Mouse (Mus musculus) midbrain, embryonic 13.5 days (tissue): ENCODE measurements around the gene Thg1l. TPM values are rescaled to one million over a fixed set of nuclear protein-coding genes. Genes with fewer than 3 reads are reported as not detected.

ENCODE experiments used
- ATAC-seq: fragments of 200-750 bp; cut with Nextera tagmentation; 2 replicates; pipeline ENCODE4 v1.8.0; 2017; ENCODE audit warnings: mild to moderate bottlenecking, moderate TSS enrichment, moderate library complexity
- H3K27ac ChIP-seq: fragments of 300-500 bp; sonication (generic); 2 replicates; pipeline ENCODE4 v1.5.1; 2015; ENCODE audit warnings: inconsistent platforms, mild to moderate bottlenecking, moderate library complexity
- H3K27me3 ChIP-seq: fragments of 300-500 bp; sonication (generic); 2 replicates; pipeline ENCODE4 v1.6.1; 2015; ENCODE audit warnings: mild to moderate bottlenecking, inconsistent platforms
- H3K36me3 ChIP-seq: fragments of 300-500 bp; sonication (generic); 2 replicates; pipeline ENCODE4 v1.6.1; 2015; ENCODE audit warnings: mild to moderate bottlenecking, inconsistent platforms
- H3K4me1 ChIP-seq: fragments of 300-500 bp; sonication (generic); replicated peaks from 2 replicates; pipeline ENCODE4 v1.6.1; 2015; ENCODE audit warnings: inconsistent platforms
- H3K4me2 ChIP-seq: fragments of 300-500 bp; sonication (generic); replicated peaks from 2 replicates; pipeline ENCODE4 v1.6.1; 2015; ENCODE audit warnings: moderate library complexity, mild to moderate bottlenecking, inconsistent platforms
- H3K4me3 ChIP-seq: fragments of 300-500 bp; sonication (generic); replicated peaks from 2 replicates; pipeline ENCODE4 v1.5.1; 2015; ENCODE audit warnings: mild to moderate bottlenecking, inconsistent platforms
- H3K9ac ChIP-seq: fragments of 300-500 bp; sonication (generic); replicated peaks from 2 replicates; pipeline ENCODE4 v1.6.1; 2015; ENCODE audit warnings: mild to moderate bottlenecking, inconsistent platforms
- H3K9me3 ChIP-seq: fragments of 300-500 bp; sonication (generic); 2 replicates; pipeline ENCODE4 v1.6.1; 2016; ENCODE audit warnings: mild to moderate bottlenecking, inconsistent platforms
- WGBS: fragments of 180-500 bp; shearing (Covaris S2); methylation state at CpG from one replicate; pipeline ENCODE4 v1.1.7; 2015; 5-methylcytosine and 5-hydroxymethylcytosine counted together
- polyA plus RNA-seq: library from polyadenylated mRNA; unstranded; fragments of >200 nt; fragmentation: Nextera tagmentation; extraction: Ambion mirVana; gene quantifications from 2 replicates; pipeline ENCODE4 v1.2.1, GENCODE M21; 2015

Thg1l gene
- polyA plus RNA-seq, 1 experiment from 2014 or later, result 12.3 TPM

- no peak for ATAC-seq
- Histone ChIP-seq H3K4me1 (peaks cover 14% of the 10 kb centered on the region), H3K4me3 (no peak overlapping the region), H3K27ac (no peak overlapping the region), H3K9ac (no peak overlapping the region), H3K27me3 (no peaks in the 10 kb centered on the region), H3K4me2 (no peak overlapping the region), H3K9me3 (no peaks in the 10 kb centered on the region), H3K36me3 (peaks cover 32% of the 10 kb centered on the region)
- 93% methylated on average over 2 of the region's 2 CpGs for WGBS
Observed at GRCm38 (mm10) chr11:45947491-45947890, 7.8 kb downstream of the Thg1l start.

- Histone ChIP-seq H3K4me2 (no peak overlapping the region), H3K9me3 (no peaks in the 10 kb centered on the region), H3K27ac (no peak overlapping the region), H3K27me3 (no peaks in the 10 kb centered on the region), H3K4me1 (peaks cover 18% of the 10 kb centered on the region), H3K4me3 (no peak overlapping the region), H3K36me3 (peaks cover 32% of the 10 kb centered on the region), H3K9ac (no peak overlapping the region)
- WGBS, result 89% methylated on average over 4 of the region's 4 CpGs
- no peak for ATAC-seq
Observed at GRCm38 (mm10) chr11:45946796-45947195, 8.5 kb downstream of the Thg1l start.

- peak within 1 kb of the TSS; percentile 90 for H3K4me3 ChIP-seq
- H3K36me3 ChIP-seq, result peaks cover 14% of the 10 kb centered on the region
- no peaks in the 10 kb centered on the region for H3K27me3 ChIP-seq
- peak within 1 kb of the TSS; percentile 82 for H3K27ac ChIP-seq
- peak within 1 kb of the TSS; percentile 82 for H3K4me2 ChIP-seq
- ATAC-seq, result peak; percentile 91
- H3K4me1 ChIP-seq, result peaks cover 29% of the 10 kb centered on the region
- under 1% methylated on average over 53 of the region's 55 CpGs for WGBS
- no peaks in the 10 kb centered on the region for H3K9me3 ChIP-seq
- H3K9ac ChIP-seq, result peak within 1 kb of the TSS; percentile 89
Observed at GRCm38 (mm10) chr11:45944643-45945156, 10.6 kb downstream of the Thg1l start, which contains the start of gene Lsm11. Lsm11 (minus strand) TSS chr11:45944935.

- H3K9me3 ChIP-seq, result no peaks in the 10 kb centered on the region
- no peaks in the 10 kb centered on the region for H3K27me3 ChIP-seq
- H3K4me2 ChIP-seq, result peak overlapping the region; percentile 82
- H3K9ac ChIP-seq, result peak overlapping the region; percentile 89
- H3K4me3 ChIP-seq, result peak overlapping the region; percentile 90
- H3K4me1 ChIP-seq, result peaks cover 29% of the 10 kb centered on the region
- peak overlapping the region; percentile 82 for H3K27ac ChIP-seq
- H3K36me3 ChIP-seq, result peaks cover 11% of the 10 kb centered on the region
- under 1% methylated on average over 49 of the region's 49 CpGs for WGBS
- ATAC-seq, result peak; percentile 73
Observed at GRCm38 (mm10) chr11:45943891-45944642, 11.2 kb downstream of the Thg1l start.

GRCm38 (mm10) chr11:45943108-45943705 is 12.1 kb downstream of the Thg1l start:
- Histone ChIP-seq H3K9me3 (no peaks in the 10 kb centered on the region), H3K4me1 (peaks cover 29% of the 10 kb centered on the region), H3K27ac (no peak overlapping the region), H3K4me2 (peak overlapping the region; percentile 82), H3K36me3 (0 out of 2 replicates have a peak, but pooled peaks cover 4% of the 10 kb centered on the region), H3K27me3 (no peaks in the 10 kb centered on the region), H3K4me3 (peak overlapping the region; percentile 90), H3K9ac (peak overlapping the region; percentile 89)
- no peak for ATAC-seq
- 65% methylated on average over 7 of the region's 7 CpGs for WGBS

GRCm38 (mm10) chr11:45942281-45942680 is 13.0 kb downstream of the Thg1l start:
- WGBS, result 94% methylated on average over 7 of the region's 7 CpGs
- H3K27ac ChIP-seq, result no peak overlapping the region
- H3K4me3 ChIP-seq, result no peak overlapping the region
- no peaks in the 10 kb centered on the region for H3K27me3 ChIP-seq
- no peaks in the 10 kb centered on the region for H3K9me3 ChIP-seq
- H3K4me1 ChIP-seq, result peaks cover 29% of the 10 kb centered on the region
- H3K9ac ChIP-seq, result no peak overlapping the region
- H3K4me2 ChIP-seq, result no peak overlapping the region
- no peak for ATAC-seq
- peaks cover under 1% of the 10 kb centered on the region for H3K36me3 ChIP-seq

GRCm38 (mm10) chr11:45938917-45939316 is 16.4 kb downstream of the Thg1l start:
- Histone ChIP-seq H3K27me3 (no peaks in the 10 kb centered on the region), H3K27ac (no peak overlapping the region), H3K9ac (no peak overlapping the region), H3K9me3 (no peaks in the 10 kb centered on the region), H3K4me2 (no peak overlapping the region), H3K4me1 (peaks cover 29% of the 10 kb centered on the region), H3K4me3 (no peak overlapping the region), H3K36me3 (peaks cover 33% of the 10 kb centered on the region)
- ATAC-seq, result no peak
- WGBS, result 93% methylated on average over 8 of the region's 8 CpGs

GRCm38 (mm10) chr11:45937478-45937877 is 17.8 kb downstream of the Thg1l start:
- no peak overlapping the region for H3K4me2 ChIP-seq
- H3K9me3 ChIP-seq, result no peaks in the 10 kb centered on the region
- no peak overlapping the region for H3K9ac ChIP-seq
- ATAC-seq, result no peak
- no peak overlapping the region for H3K4me3 ChIP-seq
- no peaks in the 10 kb centered on the region for H3K27me3 ChIP-seq
- 96% methylated on average over 8 of the region's 8 CpGs for WGBS
- no peak overlapping the region for H3K27ac ChIP-seq
- H3K36me3 ChIP-seq, result peaks cover 47% of the 10 kb centered on the region
- H3K4me1 ChIP-seq, result peaks cover 15% of the 10 kb centered on the region

- Histone ChIP-seq H3K36me3 (peaks cover 68% of the 10 kb centered on the region), H3K27ac (no peak overlapping the region), H3K27me3 (no peaks in the 10 kb centered on the region), H3K4me3 (no peak overlapping the region), H3K9me3 (no peaks in the 10 kb centered on the region), H3K4me2 (no peak overlapping the region), H3K9ac (no peak overlapping the region), H3K4me1 (no peaks in the 10 kb centered on the region)
- ATAC-seq, result no peak
- WGBS, result 93% methylated on average over 10 of the region's 10 CpGs
Observed at GRCm38 (mm10) chr11:45932771-45933170, 22.5 kb downstream of the Thg1l start.

- no peak for ATAC-seq
- peaks cover 41% of the 10 kb centered on the region for H3K36me3 ChIP-seq
- no peak overlapping the region for H3K4me2 ChIP-seq
- H3K9me3 ChIP-seq, result no peaks in the 10 kb centered on the region
- no peak overlapping the region for H3K4me3 ChIP-seq
- H3K4me1 ChIP-seq, result peaks cover 18% of the 10 kb centered on the region
- 87% methylated on average over 10 of the region's 10 CpGs for WGBS
- H3K27me3 ChIP-seq, result no peaks in the 10 kb centered on the region
- no peak overlapping the region for H3K27ac ChIP-seq
- H3K9ac ChIP-seq, result no peak overlapping the region
Observed at GRCm38 (mm10) chr11:45929541-45929940, 25.8 kb downstream of the Thg1l start.

GRCm38 (mm10) chr11:45927456-45927855 is 27.8 kb downstream of the Thg1l start:
- 40% methylated on average over 5 of the region's 5 CpGs for WGBS
- H3K4me3 ChIP-seq, result no peak overlapping the region
- H3K27ac ChIP-seq, result no peak overlapping the region
- H3K9me3 ChIP-seq, result no peaks in the 10 kb centered on the region
- H3K27me3 ChIP-seq, result no peaks in the 10 kb centered on the region
- peaks cover 21% of the 10 kb centered on the region for H3K4me1 ChIP-seq
- H3K4me2 ChIP-seq, result no peak overlapping the region
- no peak overlapping the region for H3K9ac ChIP-seq
- H3K36me3 ChIP-seq, result peaks cover 21% of the 10 kb centered on the region
- peak; percentile 1; the same call in 1 of the 2 replicates for ATAC-seq

GRCm38 (mm10) chr11:45926640-45927082 is 28.6 kb downstream of the Thg1l start:
- peak; percentile 86 for ATAC-seq
- H3K4me2 ChIP-seq, result peak overlapping the region; percentile 53
- peaks cover 27% of the 10 kb centered on the region for H3K4me1 ChIP-seq
- H3K4me3 ChIP-seq, result peak overlapping the region; percentile 37
- H3K9me3 ChIP-seq, result no peaks in the 10 kb centered on the region
- H3K36me3 ChIP-seq, result peaks cover 17% of the 10 kb centered on the region
- H3K9ac ChIP-seq, result peak overlapping the region; percentile 50
- H3K27me3 ChIP-seq, result no peaks in the 10 kb centered on the region
- H3K27ac ChIP-seq, result peak overlapping the region; percentile 77
- 0% methylated on average over 9 of the region's 9 CpGs for WGBS
